Mouse (Mus musculus): ENCODE results near the gene Zgpat. TPM values are rescaled to one million over a fixed set of nuclear protein-coding genes. Genes with fewer than 3 reads are reported as not detected.

Zgpat gene
- polyA plus RNA-seq, 1 experiment, result 21.7 TPM

DNA sequence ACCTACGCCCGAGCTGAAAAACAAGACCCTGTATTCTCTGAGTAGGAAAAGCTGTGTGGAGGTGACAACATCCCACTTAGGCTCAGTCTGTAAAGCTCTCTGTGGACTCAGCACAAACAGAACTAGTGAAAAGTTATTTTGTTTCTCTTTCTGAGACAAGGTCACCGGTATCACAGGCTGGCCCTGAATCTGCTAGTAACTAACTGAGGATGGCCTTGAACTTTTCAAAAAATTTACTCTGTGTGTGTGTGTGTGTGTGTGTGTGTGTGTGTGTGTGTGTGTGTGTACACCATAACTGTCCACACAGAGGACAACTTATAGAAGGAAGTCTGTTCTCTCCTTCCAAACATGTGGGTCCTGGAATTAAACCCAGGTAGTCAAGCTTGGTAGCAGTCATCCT, 29.4 kb downstream of the Zgpat start:
- no peak overlapping the region for H3K4me3 ChIP-seq
- TF ChIP-seq SRF (IDR thresholded peaks at IDR 0.05; ENCODE audit: control insufficient read depth, insufficient read length, low read depth) (no peak), MYOG (IDR thresholded peaks at IDR 0.05; ENCODE audit: control insufficient read depth in 1 of 3, insufficient read depth in 1 of 3, insufficient read length in 2 of 3, low read depth in 2 of 3) (no peak), CEBPB (IDR thresholded peaks at IDR 0.05; ENCODE audit: insufficient read depth, poor library complexity, severe bottlenecking) (no peak), E2F4 (IDR thresholded peaks at IDR 0.05; ENCODE audit: insufficient read depth) (no peak), POLR2A (IDR thresholded peaks at IDR 0.05; ENCODE audit: insufficient read length, low read depth) (no peak), USF1 (IDR thresholded peaks at IDR 0.05; ENCODE audit: low read depth) (no peak), TCF12 (IDR thresholded peaks at IDR 0.05; ENCODE audit: insufficient read depth, poor library complexity, severe bottlenecking) (no peak), REST (IDR thresholded peaks at IDR 0.05; ENCODE audit: insufficient read depth, insufficient read length) (no peak), TCF3 (IDR thresholded peaks at IDR 0.05; ENCODE audit: insufficient read length, low read depth) (no peak), MAX (IDR thresholded peaks at IDR 0.05; ENCODE audit: low read depth) (no peak), POLR2AphosphoS2 (IDR thresholded peaks at IDR 0.05; ENCODE audit: insufficient read length, low read depth) (no peak), MYOD1 (IDR thresholded peaks at IDR 0.05; ENCODE audit: control insufficient read depth in 1 of 3, insufficient read length in 2 of 3, low read depth in 2 of 3) (no peak)
- H3ac ChIP-seq (ENCODE audit: control insufficient read depth, insufficient read length), result no peak overlapping the region
- no peaks in the 10 kb centered on the region for H3K27me3 ChIP-seq (ENCODE audit: control insufficient read depth, insufficient read depth, insufficient read length)
- H3K4me2 ChIP-seq (ENCODE audit: low read depth), result no peak overlapping the region
- H3K36me3 ChIP-seq (ENCODE audit: control insufficient read depth, insufficient read depth), result no peaks in the 10 kb centered on the region
- H3K79me2 ChIP-seq (ENCODE audit: control insufficient read depth, insufficient read depth), result no peaks in the 10 kb centered on the region

DNA sequence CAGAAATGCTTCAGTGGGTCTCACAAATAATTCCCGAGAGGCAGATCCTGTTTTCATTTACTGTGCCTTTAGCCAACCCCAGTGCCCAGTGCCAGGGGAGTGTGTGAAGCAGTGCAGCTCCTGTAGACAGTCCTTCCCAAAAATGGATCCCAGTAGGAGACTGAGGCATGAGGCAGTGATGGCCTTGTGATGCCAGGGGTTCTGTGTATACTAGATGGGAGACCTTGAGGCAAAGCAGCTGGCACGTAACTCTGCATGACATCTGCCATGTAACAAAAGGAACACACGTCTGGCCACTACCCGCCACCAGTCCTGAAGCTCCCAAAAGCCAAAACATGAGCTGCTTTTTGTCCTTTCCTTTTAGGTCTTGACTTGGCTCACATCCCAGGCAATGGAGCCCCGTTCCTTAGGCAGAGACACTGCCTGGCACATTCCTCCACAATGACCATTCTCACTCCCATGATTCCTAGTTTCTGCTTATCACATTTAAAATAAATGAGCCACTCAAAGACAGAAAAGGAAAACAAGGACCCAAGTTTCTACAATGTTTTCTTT, 32.6 kb downstream of the Zgpat start:
- Histone ChIP-seq H3K4me3 (no peak overlapping the region), H3K36me3 (ENCODE audit: control insufficient read depth, insufficient read depth) (no peaks in the 10 kb centered on the region), H3K79me2 (ENCODE audit: control insufficient read depth, insufficient read depth) (no peaks in the 10 kb centered on the region), H3ac (ENCODE audit: control insufficient read depth, insufficient read length) (no peak overlapping the region), H3K27me3 (ENCODE audit: control insufficient read depth, insufficient read depth, insufficient read length) (no peaks in the 10 kb centered on the region), H3K4me2 (ENCODE audit: low read depth) (no peak overlapping the region)
- TF ChIP-seq SRF (IDR thresholded peaks at IDR 0.05; ENCODE audit: control insufficient read depth, insufficient read length, low read depth) (no peak), MYOG (IDR thresholded peaks at IDR 0.05; ENCODE audit: control insufficient read depth in 1 of 3, insufficient read depth in 1 of 3, insufficient read length in 2 of 3, low read depth in 2 of 3) (no peak), TCF3 (IDR thresholded peaks at IDR 0.05; ENCODE audit: insufficient read length, low read depth) (no peak), MAX (IDR thresholded peaks at IDR 0.05; ENCODE audit: low read depth) (no peak), POLR2A (IDR thresholded peaks at IDR 0.05; ENCODE audit: insufficient read length, low read depth) (no peak), REST (IDR thresholded peaks at IDR 0.05; ENCODE audit: insufficient read depth, insufficient read length) (no peak), POLR2AphosphoS2 (IDR thresholded peaks at IDR 0.05; ENCODE audit: insufficient read length, low read depth) (no peak), USF1 (IDR thresholded peaks at IDR 0.05; ENCODE audit: low read depth) (no peak), MYOD1 (IDR thresholded peaks at IDR 0.05; ENCODE audit: control insufficient read depth in 1 of 3, insufficient read length in 2 of 3, low read depth in 2 of 3) (no peak), E2F4 (IDR thresholded peaks at IDR 0.05; ENCODE audit: insufficient read depth) (no peak), CEBPB (IDR thresholded peaks at IDR 0.05; ENCODE audit: insufficient read depth, poor library complexity, severe bottlenecking) (no peak), TCF12 (IDR thresholded peaks at IDR 0.05; ENCODE audit: insufficient read depth, poor library complexity, severe bottlenecking) (no peak)

DNA sequence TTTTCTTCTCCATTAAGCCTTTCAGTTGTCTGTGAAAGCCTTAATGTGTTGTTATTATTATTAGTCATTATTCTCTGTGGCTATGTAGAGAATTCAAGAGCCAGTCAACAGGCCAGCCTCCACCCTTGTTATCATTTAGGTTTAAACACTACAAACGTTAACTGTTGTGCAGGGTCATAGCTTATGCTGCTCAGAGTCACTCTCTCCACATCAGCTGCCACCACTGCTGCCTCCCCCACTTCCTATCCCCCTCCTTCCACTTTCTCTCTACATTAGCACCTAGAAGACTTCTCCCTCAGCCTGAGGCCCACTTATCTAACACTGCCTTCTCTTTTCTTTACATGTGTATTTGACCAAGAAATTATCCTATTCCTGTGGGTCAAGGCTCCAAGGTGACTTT, 36.8 kb downstream of the Zgpat start:
- H3K36me3 ChIP-seq (ENCODE audit: control insufficient read depth, insufficient read depth), result no peaks in the 10 kb centered on the region
- no peak for TF ChIP-seq MAX (IDR thresholded peaks at IDR 0.05; ENCODE audit: low read depth)
- no peak for TF ChIP-seq MYOG (IDR thresholded peaks at IDR 0.05; ENCODE audit: control insufficient read depth in 1 of 3, insufficient read depth in 1 of 3, insufficient read length in 2 of 3, low read depth in 2 of 3)
- no peak for TF ChIP-seq E2F4 (IDR thresholded peaks at IDR 0.05; ENCODE audit: insufficient read depth)
- TF ChIP-seq TCF12 (IDR thresholded peaks at IDR 0.05; ENCODE audit: insufficient read depth, poor library complexity, severe bottlenecking), result no peak
- no peak for TF ChIP-seq USF1 (IDR thresholded peaks at IDR 0.05; ENCODE audit: low read depth)
- no peak for TF ChIP-seq POLR2AphosphoS2 (IDR thresholded peaks at IDR 0.05; ENCODE audit: insufficient read length, low read depth)
- TF ChIP-seq MYOD1 (IDR thresholded peaks at IDR 0.05; ENCODE audit: control insufficient read depth in 1 of 3, insufficient read length in 2 of 3, low read depth in 2 of 3), result no peak
- no peak for TF ChIP-seq CEBPB (IDR thresholded peaks at IDR 0.05; ENCODE audit: insufficient read depth, poor library complexity, severe bottlenecking)
- H3K4me2 ChIP-seq (ENCODE audit: low read depth), result no peak overlapping the region
- no peak overlapping the region for H3ac ChIP-seq (ENCODE audit: control insufficient read depth, insufficient read length)
- H3K4me3 ChIP-seq, result no peak overlapping the region
- H3K79me2 ChIP-seq (ENCODE audit: control insufficient read depth, insufficient read depth), result no peaks in the 10 kb centered on the region
- H3K27me3 ChIP-seq (ENCODE audit: control insufficient read depth, insufficient read depth, insufficient read length), result no peaks in the 10 kb centered on the region

DNA sequence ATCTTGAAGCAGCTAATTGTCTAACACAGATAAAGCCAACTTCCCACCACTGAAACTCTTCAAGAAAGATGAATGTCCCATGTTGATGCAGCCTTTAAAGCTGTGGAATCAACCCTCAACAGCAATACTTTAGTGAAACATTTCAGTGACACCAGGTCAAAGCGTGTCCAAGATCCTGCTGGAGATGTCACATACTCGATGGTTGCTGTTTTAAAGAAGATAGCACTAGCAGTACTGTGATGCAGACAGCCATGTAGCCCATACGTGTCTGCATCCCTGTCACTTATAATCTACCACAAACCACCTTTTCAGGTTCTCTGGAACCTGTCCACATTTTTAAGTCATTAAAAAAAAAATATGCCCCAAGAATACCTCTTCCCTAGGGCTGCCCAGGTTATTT, 39.0 kb downstream of the Zgpat start:
- Histone ChIP-seq H3K4me2 (ENCODE audit: low read depth) (no peak overlapping the region), H3ac (ENCODE audit: control insufficient read depth, insufficient read length) (no peak overlapping the region), H3K36me3 (ENCODE audit: control insufficient read depth, insufficient read depth) (no peaks in the 10 kb centered on the region), H3K79me2 (ENCODE audit: control insufficient read depth, insufficient read depth) (no peaks in the 10 kb centered on the region), H3K4me3 (no peak overlapping the region), H3K27me3 (ENCODE audit: control insufficient read depth, insufficient read depth, insufficient read length) (no peaks in the 10 kb centered on the region)
- TF ChIP-seq CEBPB (IDR thresholded peaks at IDR 0.05; ENCODE audit: insufficient read depth, poor library complexity, severe bottlenecking) (no peak), TCF12 (IDR thresholded peaks at IDR 0.05; ENCODE audit: insufficient read depth, poor library complexity, severe bottlenecking) (no peak), POLR2A (IDR thresholded peaks at IDR 0.05; ENCODE audit: insufficient read length, low read depth) (no peak), SRF (IDR thresholded peaks at IDR 0.05; ENCODE audit: control insufficient read depth, insufficient read length, low read depth) (no peak), MYOG (IDR thresholded peaks at IDR 0.05; ENCODE audit: control insufficient read depth in 1 of 3, insufficient read depth in 1 of 3, insufficient read length in 2 of 3, low read depth in 2 of 3) (no peak), POLR2AphosphoS2 (IDR thresholded peaks at IDR 0.05; ENCODE audit: insufficient read length, low read depth) (no peak), MAX (IDR thresholded peaks at IDR 0.05; ENCODE audit: low read depth) (no peak), E2F4 (IDR thresholded peaks at IDR 0.05; ENCODE audit: insufficient read depth) (no peak), TCF3 (IDR thresholded peaks at IDR 0.05; ENCODE audit: insufficient read length, low read depth) (no peak), USF1 (IDR thresholded peaks at IDR 0.05; ENCODE audit: low read depth) (no peak), MYOD1 (IDR thresholded peaks at IDR 0.05; ENCODE audit: control insufficient read depth in 1 of 3, insufficient read length in 2 of 3, low read depth in 2 of 3) (no peak), REST (IDR thresholded peaks at IDR 0.05; ENCODE audit: insufficient read depth, insufficient read length) (no peak)

All from myocyte (in vitro differentiated cells).